Comparison of ENCODE assay signal across 25 mouse cellular contexts in the genomic region with DNA sequence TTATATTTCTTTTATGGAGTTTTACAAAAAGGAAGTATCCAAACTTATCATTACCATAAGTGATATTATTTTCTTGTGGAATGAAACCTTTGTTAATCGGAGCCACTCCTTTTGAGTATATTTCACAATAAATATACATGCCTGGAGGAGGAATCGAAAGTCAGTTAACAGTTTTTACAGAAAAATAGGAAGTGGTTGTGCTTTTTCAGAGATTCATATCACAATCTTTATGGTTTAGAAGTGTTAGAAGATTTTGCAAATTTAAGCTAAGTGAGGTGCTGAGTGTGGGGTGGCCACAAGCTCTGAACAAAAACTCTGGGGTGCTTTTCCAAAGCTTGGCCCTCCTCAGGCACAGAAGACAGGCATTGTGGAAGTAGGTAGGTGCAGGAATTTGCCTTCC. TPM values are rescaled to one million over a fixed set of nuclear protein-coding genes. Genes with fewer than 3 reads are reported as not detected.
A peak's percentile ranks its signal among the peaks of the same experiment; 100 is the strongest.
DNase-seq lines count a peak whose midpoint lies in the region; ATAC-seq and TF ChIP-seq lines count a peak whose summit lies in the region.
"Had no signal": no experiment of that assay in that cellular context is flagged by ENCODE, and none has a peak within 500 bp of the region (broad histone marks: within the 10 kb centered on the region; RNA-seq: fewer than 3 reads in every experiment).

No protein-coding gene starts in this region.

- no peak overlapping the region for H3K4me3 ChIP-seq in liver, adult 2 months (ENCODE audit: insufficient read depth, low read depth, low read length)
- no peak overlapping the region for H3K4me3 ChIP-seq in liver, embryonic 12.5 days
- no peak overlapping the region for H3K4me3 ChIP-seq in brown adipose tissue, adult 24 weeks (ENCODE audit: insufficient read depth, low read depth, low read length)
- no peak overlapping the region for H3K4me3 ChIP-seq in hindbrain, embryonic 12.5 days
- H3K4me3 ChIP-seq: embryonic facial prominence, embryonic 13.5 days; limb, embryonic 10.5 days; liver, embryonic 13.5 days; midbrain, embryonic 10.5 days; neural tube, embryonic 13.5 days had no signal

- H3K9me3 ChIP-seq in liver, embryonic 12.5 days (replicated peaks): no peaks in the 10 kb centered on the region
- no peaks in the 10 kb centered on the region for H3K9me3 ChIP-seq in hindbrain, embryonic 12.5 days (replicated peaks)
- H3K9me3 ChIP-seq: embryonic facial prominence, embryonic 13.5 days; limb, embryonic 10.5 days; liver, embryonic 13.5 days; midbrain, embryonic 10.5 days; neural tube, embryonic 13.5 days had no signal

- no peak overlapping the region for H3K4me2 ChIP-seq in liver, embryonic 12.5 days
- no peak overlapping the region for H3K4me2 ChIP-seq in hindbrain, embryonic 12.5 days (replicated peaks)
- H3K4me2 ChIP-seq: embryonic facial prominence, embryonic 13.5 days; liver, embryonic 13.5 days; neural tube, embryonic 13.5 days had no signal

- WGBS in liver, adult 2 months: 85% methylated on average over 2 of the region's 2 CpGs
- 59% methylated on average over 2 of the region's 2 CpGs for WGBS in liver, embryonic 12.5 days (ENCODE audit: insufficient replicate concordance)
- WGBS in hindbrain, embryonic 12.5 days: 89% methylated on average over 2 of the region's 2 CpGs

- no peaks in the 10 kb centered on the region for H3K27me3 ChIP-seq in liver, adult 2 months (ENCODE audit: control insufficient read depth, insufficient read depth, low read length)
- H3K27me3 ChIP-seq in liver, embryonic 12.5 days (replicated peaks): no peaks in the 10 kb centered on the region
- H3K27me3 ChIP-seq in hindbrain, embryonic 12.5 days: no peaks in the 10 kb centered on the region
- H3K27me3 ChIP-seq: embryonic facial prominence, embryonic 13.5 days; liver, embryonic 13.5 days; neural tube, embryonic 13.5 days had no signal

- H3K79me2 ChIP-seq in liver, adult 2 months (ENCODE audit: control insufficient read depth, insufficient read depth, low read length): no peaks in the 10 kb centered on the region

- no peaks in the 10 kb centered on the region for H3K4me1 ChIP-seq in liver, adult 2 months (ENCODE audit: control insufficient read depth, insufficient read depth, low read length)
- no peaks in the 10 kb centered on the region for H3K4me1 ChIP-seq in liver, embryonic 12.5 days
- no peaks in the 10 kb centered on the region for H3K4me1 ChIP-seq in brown adipose tissue, adult 24 weeks (ENCODE audit: control insufficient read depth, insufficient read depth, insufficient read length, low read length)
- H3K4me1 ChIP-seq in hindbrain, embryonic 12.5 days: no peaks in the 10 kb centered on the region
- H3K4me1 ChIP-seq: embryonic facial prominence, embryonic 13.5 days; limb, embryonic 10.5 days; liver, embryonic 13.5 days; midbrain, embryonic 10.5 days; neural tube, embryonic 13.5 days had no signal

- no peak for TF ChIP-seq CTCF in liver, adult 2 months (IDR thresholded peaks at IDR 0.05; ENCODE audit: low read depth, low read length)

- no peak for ATAC-seq in liver, embryonic 12.5 days
- ATAC-seq in megakaryocyte, adult 5-6 weeks (ENCODE audit: poor library complexity, severe bottlenecking): peak; percentile 66
- no peak for ATAC-seq in hindbrain, embryonic 12.5 days (ENCODE audit: low FRiP score)
- ATAC-seq: forebrain, embryonic 14.5 days had no signal

- no peaks in the 10 kb centered on the region for H3K36me3 ChIP-seq in liver, adult 2 months (ENCODE audit: control insufficient read depth, insufficient read depth, low read length)
- no peaks in the 10 kb centered on the region for H3K36me3 ChIP-seq in liver, embryonic 12.5 days
- no peaks in the 10 kb centered on the region for H3K36me3 ChIP-seq in hindbrain, embryonic 12.5 days
- H3K36me3 ChIP-seq: embryonic facial prominence, embryonic 13.5 days; limb, embryonic 10.5 days; liver, embryonic 13.5 days; midbrain, embryonic 10.5 days; neural tube, embryonic 13.5 days had no signal

- H3K9ac ChIP-seq in liver, adult 2 months (ENCODE audit: low read depth, low read length): no peak overlapping the region
- H3K9ac ChIP-seq in liver, embryonic 12.5 days: no peak overlapping the region
- H3K9ac ChIP-seq in hindbrain, embryonic 12.5 days: no peak overlapping the region
- H3K9ac ChIP-seq: embryonic facial prominence, embryonic 13.5 days; liver, embryonic 13.5 days; neural tube, embryonic 13.5 days had no signal

- peak; percentile 12 for DNase-seq in liver, adult 2 months (ENCODE audit: extremely low read depth, low read depth, low spot score)
- peak; percentile 34 for DNase-seq in 416B (ENCODE audit: low read depth)
- no peak for DNase-seq in kidney, postnatal 25 days
- no peak for DNase-seq in frontal cortex, postnatal 14 days (ENCODE audit: low spot score in 2 of 2)
- DNase-seq: adrenal gland, postnatal 36 days; cerebellum, adult 8-10 months; gastrocnemius, postnatal 25 days; kidney, adult 8-10 months; kidney, postnatal 14 days; liver, embryonic 13.5 days; spleen, adult 18-20 months; thymus, postnatal 25 days had no signal

- no peak for TF ChIP-seq POLR2A in liver, adult 2 months (IDR thresholded peaks at IDR 0.05; ENCODE audit: extremely low read depth, insufficient read depth, low read length)

- 0 out of 2 replicates have a peak overlapping the region, but pooled peaks have one; percentile 29 for H3K27ac ChIP-seq in liver, adult 2 months (replicated peaks; ENCODE audit: insufficient read depth, low read depth, low read length)
- no peak overlapping the region for H3K27ac ChIP-seq in liver, embryonic 12.5 days
- H3K27ac ChIP-seq in brown adipose tissue, adult 24 weeks (replicated peaks; ENCODE audit: low read depth, low read length): peak overlapping the region; percentile 48
- no peak overlapping the region for H3K27ac ChIP-seq in hindbrain, embryonic 12.5 days
- H3K27ac ChIP-seq: embryonic facial prominence, embryonic 13.5 days; limb, embryonic 10.5 days; liver, embryonic 13.5 days; midbrain, embryonic 10.5 days; neural tube, embryonic 13.5 days had no signal

RNA-seq across cellular contexts. Expression of a gene that starts 3.9 kb away (rescaled TPM):
- 0.65 and 1.1 TPM in 2 replicates for total RNA-seq in liver, adult 2 months (2014; rRNA removed)
- polyA plus RNA-seq in liver, adult 2 months (2012; rRNA removed): 0.96 and 1.9 TPM in 2 replicates
- polyA plus RNA-seq in liver, embryonic 12.5 days (2016; fragmentation: Nextera tagmentation; extraction: Ambion mirVana): not detected in 2 replicates
- not detected in 2 replicates for polyA plus RNA-seq in brown adipose tissue, adult 24 weeks (2012; ENCODE audit: insufficient read depth, insufficient read length, missing spikeins)
- total RNA-seq in megakaryocyte, adult 5-6 weeks (2015): 53.5 and 63.3 TPM in 2 replicates
- total RNA-seq in megakaryocyte, adult 5-6 weeks (2017): 17.0 and 32.8 TPM in 2 replicates
- not detected in 2 replicates for polyA plus RNA-seq in hindbrain, embryonic 12.5 days (2016; fragmentation: Nextera tagmentation; extraction: Ambion mirVana)
- polyA plus RNA-seq: forebrain, embryonic 14.5 days; hindbrain, embryonic 11.5 days; limb, embryonic 10.5 days; midbrain, embryonic 10.5 days; neural tube, embryonic 13.5 days had no signal

RNA-seq across cellular contexts. Expression of a gene that starts 21.9 kb away (rescaled TPM):
- 5.6 and 6.6 TPM in 2 replicates for total RNA-seq in liver, adult 2 months (2014; rRNA removed)
- 1.0 and 1.8 TPM in 2 replicates for polyA plus RNA-seq in liver, adult 2 months (2012; rRNA removed)
- polyA plus RNA-seq in liver, embryonic 12.5 days (2016; fragmentation: Nextera tagmentation; extraction: Ambion mirVana): 3.2 and 3.4 TPM in 2 replicates
- polyA plus RNA-seq in brown adipose tissue, adult 24 weeks (2012; ENCODE audit: insufficient read depth, insufficient read length, missing spikeins): 2.7 and 3.9 TPM in 2 replicates
- 815 and 879 TPM in 2 replicates for total RNA-seq in megakaryocyte, adult 5-6 weeks (2015)
- total RNA-seq in megakaryocyte, adult 5-6 weeks (2017): 614 and 767 TPM in 2 replicates
- polyA plus RNA-seq in hindbrain, embryonic 12.5 days (2016; fragmentation: Nextera tagmentation; extraction: Ambion mirVana): 1.8 and 2.6 TPM in 2 replicates

RNA-seq across cellular contexts. Expression of a gene that starts 38.5 kb away (rescaled TPM):
- 1.1 and 1.4 TPM in 2 replicates for total RNA-seq in liver, adult 2 months (2014; rRNA removed)
- polyA plus RNA-seq in liver, adult 2 months (2012; rRNA removed): 0.22 and 0.48 TPM in 2 replicates
- not detected in 2 replicates for polyA plus RNA-seq in liver, embryonic 12.5 days (2016; fragmentation: Nextera tagmentation; extraction: Ambion mirVana)
- polyA plus RNA-seq in brown adipose tissue, adult 24 weeks (2012; ENCODE audit: insufficient read depth, insufficient read length, missing spikeins): not detected in 2 replicates
- 16.9 and 21.9 TPM in 2 replicates for total RNA-seq in megakaryocyte, adult 5-6 weeks (2015)
- 10.4 and 12.3 TPM in 2 replicates for total RNA-seq in megakaryocyte, adult 5-6 weeks (2017)
- polyA plus RNA-seq in hindbrain, embryonic 12.5 days (2016; fragmentation: Nextera tagmentation; extraction: Ambion mirVana): not detected in 2 replicates
- total RNA-seq: gastrocnemius, postnatal 25 days had no signal
- polyA plus RNA-seq: embryonic facial prominence, embryonic 13.5 days; forebrain, embryonic 14.5 days; heart, embryonic 16.5 days; hindbrain, embryonic 11.5 days; intestine, embryonic 14.5 days; limb, embryonic 10.5 days; liver, embryonic 13.5 days; lung, embryonic 16.5 days; midbrain, embryonic 10.5 days; neural tube, embryonic 13.5 days had no signal

RNA-seq across cellular contexts. Expression of a gene that starts 42.7 kb away (rescaled TPM):
- total RNA-seq in liver, adult 2 months (2014; rRNA removed): 0.74 and 1.3 TPM in 2 replicates
- polyA plus RNA-seq in liver, adult 2 months (2012; rRNA removed): 0.26 TPM in 1 of 2 replicates, not detected in the other
- 0.26 and 0.31 TPM in 2 replicates for polyA plus RNA-seq in liver, embryonic 12.5 days (2016; fragmentation: Nextera tagmentation; extraction: Ambion mirVana)
- polyA plus RNA-seq in brown adipose tissue, adult 24 weeks (2012; ENCODE audit: insufficient read depth, insufficient read length, missing spikeins): 0.71 TPM in 1 of 2 replicates, not detected in the other
- total RNA-seq in megakaryocyte, adult 5-6 weeks (2015): 412 and 535 TPM in 2 replicates
- 446 and 496 TPM in 2 replicates for total RNA-seq in megakaryocyte, adult 5-6 weeks (2017)
- polyA plus RNA-seq in hindbrain, embryonic 12.5 days (2016; fragmentation: Nextera tagmentation; extraction: Ambion mirVana): 0.26 TPM in 1 of 2 replicates, not detected in the other
- total RNA-seq: gastrocnemius, postnatal 25 days had no signal
- polyA plus RNA-seq: forebrain, embryonic 14.5 days; hindbrain, embryonic 11.5 days; midbrain, embryonic 10.5 days had no signal

Comparison
In these comparisons a context has a peak if more than half of its experiments do, and no peak if none do; other contexts are left out.
1. H3K27ac ChIP-seq: peak in liver, adult 2 months (single experiment) and brown adipose tissue, adult 24 weeks (single experiment); none in liver, embryonic 12.5 days (single experiment) and hindbrain, embryonic 12.5 days (single experiment).
2. DNase-seq: peak in liver, adult 2 months (single experiment) and 416B (single experiment); none in kidney, postnatal 25 days (0 of 2) and frontal cortex, postnatal 14 days (0 of 2).